Mouse (Mus musculus): ENCODE measurements around the gene Zfp821.
"Not testable (repeated sequence)": the region's sequence is repeated elsewhere in the genome, so short reads cannot be mapped to it uniquely, and the experiment has no call there.

Gene Zfp821

GRCm38 (mm10) chr8:109747468-109748199, 42.3 kb downstream of the Zfp821 start:
- DNase-seq (ENCODE audit: low read depth, low spot score) = no peak
- no peaks in the 10 kb centered on the region for H3K27me3 ChIP-seq (ENCODE audit: control insufficient read depth, insufficient read depth, low read length, poor library complexity, severe bottlenecking)
- H3K36me3 ChIP-seq (ENCODE audit: control insufficient read depth, insufficient read depth, low read length, poor library complexity, severe bottlenecking) = no peaks in the 10 kb centered on the region

- H3K36me3 ChIP-seq (ENCODE audit: control insufficient read depth, insufficient read depth, low read length, poor library complexity, severe bottlenecking) = no peaks in the 10 kb centered on the region
- H3K27me3 ChIP-seq (ENCODE audit: control insufficient read depth, insufficient read depth, low read length, poor library complexity, severe bottlenecking) = no peaks in the 10 kb centered on the region
- DNase-seq (ENCODE audit: low read depth, low spot score) = no peak
Measured at GRCm38 (mm10) chr8:109750274-109750673, 44.9 kb downstream of the Zfp821 start.

GRCm38 (mm10) chr8:109750699-109751098, 45.4 kb downstream of the Zfp821 start:
- peak; percentile 91 for DNase-seq (ENCODE audit: low read depth, low spot score)
- H3K36me3 ChIP-seq (ENCODE audit: control insufficient read depth, insufficient read depth, low read length, poor library complexity, severe bottlenecking) = no peaks in the 10 kb centered on the region
- no peaks in the 10 kb centered on the region for H3K27me3 ChIP-seq (ENCODE audit: control insufficient read depth, insufficient read depth, low read length, poor library complexity, severe bottlenecking)

- DNase-seq (ENCODE audit: low read depth, low spot score) = peak; percentile 50
- Histone ChIP-seq H3K36me3 (ENCODE audit: control insufficient read depth, insufficient read depth, low read length, poor library complexity, severe bottlenecking) (no peaks in the 10 kb centered on the region), H3K27me3 (ENCODE audit: control insufficient read depth, insufficient read depth, low read length, poor library complexity, severe bottlenecking) (no peaks in the 10 kb centered on the region)
Measured at GRCm38 (mm10) chr8:109751731-109752485, 46.6 kb downstream of the Zfp821 start.

GRCm38 (mm10) chr8:109754696-109755095, 49.4 kb downstream of the Zfp821 start:
- Histone ChIP-seq H3K27me3 (ENCODE audit: control insufficient read depth, insufficient read depth, low read length, poor library complexity, severe bottlenecking) (no peaks in the 10 kb centered on the region), H3K36me3 (ENCODE audit: control insufficient read depth, insufficient read depth, low read length, poor library complexity, severe bottlenecking) (no peaks in the 10 kb centered on the region)
- DNase-seq (ENCODE audit: low read depth, low spot score) = no peak

GRCm38 (mm10) chr8:109755554-109755953, 50.2 kb downstream of the Zfp821 start:
- not testable (repeated sequence) for DNase-seq (ENCODE audit: low read depth, low spot score); H3K36me3 ChIP-seq (ENCODE audit: control insufficient read depth, insufficient read depth, low read length, poor library complexity, severe bottlenecking); H3K27me3 ChIP-seq (ENCODE audit: control insufficient read depth, insufficient read depth, low read length, poor library complexity, severe bottlenecking)

GRCm38 (mm10) chr8:109756849-109757248, 51.5 kb downstream of the Zfp821 start:
- H3K27me3 ChIP-seq (ENCODE audit: control insufficient read depth, insufficient read depth, low read length, poor library complexity, severe bottlenecking) = no peaks in the 10 kb centered on the region
- H3K36me3 ChIP-seq (ENCODE audit: control insufficient read depth, insufficient read depth, low read length, poor library complexity, severe bottlenecking) = no peaks in the 10 kb centered on the region
- DNase-seq (ENCODE audit: low read depth, low spot score) = no peak

- Histone ChIP-seq H3K27me3 (ENCODE audit: control insufficient read depth, insufficient read depth, low read length, poor library complexity, severe bottlenecking) (no peaks in the 10 kb centered on the region; the same call in 1 of the 2 replicates), H3K36me3 (ENCODE audit: control insufficient read depth, insufficient read depth, low read length, poor library complexity, severe bottlenecking) (no peaks in the 10 kb centered on the region)
- DNase-seq (ENCODE audit: low read depth, low spot score) = no peak
Measured at GRCm38 (mm10) chr8:109759426-109759825, 54.1 kb downstream of the Zfp821 start.

GRCm38 (mm10) chr8:109760221-109760620, 54.9 kb downstream of the Zfp821 start:
- H3K36me3 ChIP-seq (ENCODE audit: control insufficient read depth, insufficient read depth, low read length, poor library complexity, severe bottlenecking) = no peaks in the 10 kb centered on the region
- H3K27me3 ChIP-seq (ENCODE audit: control insufficient read depth, insufficient read depth, low read length, poor library complexity, severe bottlenecking) = no peaks in the 10 kb centered on the region; the same call in 1 of the 2 replicates
- DNase-seq (ENCODE audit: low read depth, low spot score) = no peak

- H3K36me3 ChIP-seq (ENCODE audit: control insufficient read depth, insufficient read depth, low read length, poor library complexity, severe bottlenecking) = no peaks in the 10 kb centered on the region
- DNase-seq (ENCODE audit: low read depth, low spot score) = no peak
- H3K27me3 ChIP-seq (ENCODE audit: control insufficient read depth, insufficient read depth, low read length, poor library complexity, severe bottlenecking) = no peaks in the 10 kb centered on the region; the same call in 1 of the 2 replicates
Measured at GRCm38 (mm10) chr8:109764031-109764430, 58.7 kb downstream of the Zfp821 start.

- H3K36me3 ChIP-seq (ENCODE audit: control insufficient read depth, insufficient read depth, low read length, poor library complexity, severe bottlenecking) = no peaks in the 10 kb centered on the region
- DNase-seq (ENCODE audit: low read depth, low spot score) = no peak
- H3K27me3 ChIP-seq (ENCODE audit: control insufficient read depth, insufficient read depth, low read length, poor library complexity, severe bottlenecking) = no peaks in the 10 kb centered on the region; the same call in 1 of the 2 replicates
Measured at GRCm38 (mm10) chr8:109766081-109766480, 60.7 kb downstream of the Zfp821 start.

- H3K36me3 ChIP-seq (ENCODE audit: control insufficient read depth, insufficient read depth, low read length, poor library complexity, severe bottlenecking) = no peaks in the 10 kb centered on the region
- DNase-seq (ENCODE audit: low read depth, low spot score) = no peak
- no peaks in the 10 kb centered on the region for H3K27me3 ChIP-seq (ENCODE audit: control insufficient read depth, insufficient read depth, low read length, poor library complexity, severe bottlenecking)
Measured at GRCm38 (mm10) chr8:109773154-109773553, 67.8 kb downstream of the Zfp821 start.

Measured in splenic B cell, adult 2 months (primary cell).